ENCODE assay signal across 9 mouse cellular contexts in genomic region chr6:31660778-31661177, GRCm38 (mm10).
DNase-seq lines count a peak whose midpoint lies in the region; ATAC-seq and TF ChIP-seq lines count a peak whose summit lies in the region.
"Had no signal": no experiment of that assay in that cellular context is flagged by ENCODE, and none has a peak within 500 bp of the region (broad histone marks: within the 10 kb centered on the region; RNA-seq: fewer than 3 reads in every experiment).

No protein-coding gene starts in this region.

- TF ChIP-seq POLR2A in kidney, adult 2 months (IDR thresholded peaks at IDR 0.05; ENCODE audit: low read depth, low read length): no peak

- H3K27ac ChIP-seq in kidney, adult 2 months (ENCODE audit: insufficient read depth, low read depth, low read length): no peak overlapping the region
- H3K27ac ChIP-seq in limb, embryonic 10.5 days: no peak overlapping the region
- no peak overlapping the region for H3K27ac ChIP-seq in midbrain, embryonic 12.5 days (replicated peaks)

- 11% methylated on average over 8 of the region's 8 CpGs for WGBS in kidney, adult 2 months
- 16% methylated on average over 8 of the region's 8 CpGs for WGBS in limb, embryonic 10.5 days
- WGBS in midbrain, embryonic 12.5 days: 13% methylated on average over 8 of the region's 8 CpGs

- H3K27me3 ChIP-seq in kidney, adult 2 months (replicated peaks; ENCODE audit: control insufficient read depth, insufficient read depth, low read length): no peaks in the 10 kb centered on the region
- peaks cover 8% of the 10 kb centered on the region for H3K27me3 ChIP-seq in limb, embryonic 10.5 days (ENCODE audit: low read depth, poor library complexity, severe bottlenecking)
- peaks cover 9% of the 10 kb centered on the region for H3K27me3 ChIP-seq in midbrain, embryonic 12.5 days

- no peak overlapping the region for H3K4me2 ChIP-seq in midbrain, embryonic 12.5 days (replicated peaks)

- H3K4me3 ChIP-seq in kidney, adult 2 months (ENCODE audit: insufficient read depth, low read depth, low read length): no peak overlapping the region
- no peak overlapping the region for H3K4me3 ChIP-seq in limb, embryonic 10.5 days
- H3K4me3 ChIP-seq in midbrain, embryonic 12.5 days: no peak overlapping the region
- H3K4me3 ChIP-seq: myocyte had no signal

- H3K9me3 ChIP-seq in limb, embryonic 10.5 days (replicated peaks): no peaks in the 10 kb centered on the region
- H3K9me3 ChIP-seq in midbrain, embryonic 12.5 days: no peaks in the 10 kb centered on the region

- no peak overlapping the region for H3K9ac ChIP-seq in midbrain, embryonic 12.5 days (replicated peaks)

- intact Hi-C loops in gastrocnemius, postnatal 14 days (cut with DNase I; ENCODE audit: low total_unique reads): no loop called here

- peak; percentile 85 for TF ChIP-seq CTCF in kidney, adult 2 months (conservative IDR thresholded peaks at IDR 0.05; ENCODE audit: insufficient read depth, insufficient read length, low read depth, low read length)

- ATAC-seq in common myeloid progenitor, adult 5-6 weeks (replicated peaks; ENCODE audit: low read depth, poor library complexity, severe bottlenecking): peak; percentile 84
- peak; percentile 41; the same call in 1 of the 2 replicates for ATAC-seq in midbrain, embryonic 12.5 days (ENCODE audit: low FRiP score, low read depth)

- H3K4me1 ChIP-seq in kidney, adult 2 months (ENCODE audit: control insufficient read depth, insufficient read depth, low read length): no peaks in the 10 kb centered on the region
- H3K4me1 ChIP-seq in limb, embryonic 10.5 days: peaks cover 13% of the 10 kb centered on the region
- H3K4me1 ChIP-seq in midbrain, embryonic 12.5 days: 0 out of 2 replicates have a peak, but pooled peaks cover 3% of the 10 kb centered on the region

- DNase-seq in urinary bladder, postnatal 14 days (ENCODE audit: low spot score): peak; percentile 56
- DNase-seq in urinary bladder, adult 2 months (ENCODE audit: low spot score): no peak
- DNase-seq in gastrocnemius, postnatal 14 days: peak; percentile 42
- peak; percentile 60 for DNase-seq in kidney, adult 2 months
- DNase-seq in limb, embryonic 10.5 days (ENCODE audit: low spot score): peak; percentile 74
- peak; percentile 52 to 74 for DNase-seq in spleen, postnatal 10 days (ENCODE audit: low spot score in 2 of 2)

- H3K36me3 ChIP-seq in kidney, adult 2 months (ENCODE audit: control insufficient read depth, insufficient read depth, low read length): no peaks in the 10 kb centered on the region
- H3K36me3 ChIP-seq in limb, embryonic 10.5 days: no peaks in the 10 kb centered on the region
- H3K36me3 ChIP-seq in midbrain, embryonic 12.5 days: no peaks in the 10 kb centered on the region
